Mouse (Mus musculus) megakaryocyte, adult 5-6 weeks (primary cell): ENCODE data around the gene Serinc5. TPM values are rescaled to one million over a fixed set of nuclear protein-coding genes. Genes with fewer than 3 reads are reported as not detected.
"Not testable (repeated sequence)": the region's sequence is repeated elsewhere in the genome, so short reads cannot be mapped to it uniquely, and the experiment has no call there.

Experiments used
- ATAC-seq: 2 replicates; pipeline ENCODE4 v1.8.0; 2016; ENCODE audit warnings: mild to moderate bottlenecking, inconsistent platforms; ENCODE audit not compliant: poor library complexity, severe bottlenecking
- total RNA-seq, 2 experiments: library from RNA; stranded (forward) in 1 of 2; stranded (reverse) in 1 of 2; fragments of 153-499, 151-499 nt in 1 of 2; fragments of 221-1000, 200-1000 nt in 1 of 2; gene quantifications; 2 replicates each; pipeline versions ENCODE4 v1.2.3 to v1.2.4; 2015 to 2017

The Serinc5 gene
- total RNA-seq (2015) (10.8 and 12.0 TPM in 2 replicates), total RNA-seq (2017) (9.7 and 11.8 TPM in 2 replicates)

DNA sequence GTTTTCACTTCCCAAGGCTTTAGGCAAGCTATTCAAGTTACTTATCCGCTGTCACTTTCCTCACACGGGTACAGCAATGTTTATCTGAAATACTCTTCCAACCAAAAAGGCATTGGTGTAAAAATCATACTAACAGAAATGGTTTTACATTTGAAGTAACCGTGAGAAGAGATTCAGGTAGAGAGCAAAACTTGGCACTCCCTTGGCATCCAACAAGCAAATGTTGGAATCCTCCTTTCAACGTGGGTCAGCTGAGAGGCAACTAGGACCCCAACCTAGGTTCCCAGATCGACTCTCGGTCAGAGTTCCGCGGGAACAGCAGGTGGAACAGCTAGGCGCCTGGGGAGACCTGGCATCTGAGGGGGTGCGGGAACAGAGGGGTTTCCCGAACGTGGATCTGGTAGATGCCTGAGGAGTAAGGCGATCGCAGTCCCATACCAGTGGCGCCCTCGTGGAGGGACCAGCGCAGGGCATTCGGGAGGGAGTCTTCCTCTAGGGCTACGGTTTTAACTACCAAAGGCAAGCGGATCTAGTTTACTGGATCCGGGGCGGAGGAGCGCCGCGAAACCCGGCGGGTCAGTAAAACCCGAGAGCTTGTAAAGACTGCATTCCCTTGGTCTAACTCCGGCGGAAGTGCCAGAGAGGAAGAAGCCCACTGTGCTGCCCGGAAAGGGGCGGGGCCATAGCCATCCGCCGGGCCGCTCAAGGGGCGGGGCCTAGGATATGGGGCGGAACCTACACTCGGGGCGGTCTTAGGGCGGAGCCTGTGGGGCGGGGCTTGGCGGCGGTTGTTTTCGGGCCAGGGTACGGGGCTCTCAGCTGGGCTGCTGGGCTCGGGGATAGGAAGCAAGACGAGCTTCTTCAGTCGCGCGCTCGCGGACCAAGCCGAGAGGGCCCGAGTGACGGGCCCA, at the start of gene Serinc5:
Gene Serinc5 (plus strand): TSS at position 781 of the 911 bp plus-strand sequence.
- peak; percentile 87 for ATAC-seq

DNA sequence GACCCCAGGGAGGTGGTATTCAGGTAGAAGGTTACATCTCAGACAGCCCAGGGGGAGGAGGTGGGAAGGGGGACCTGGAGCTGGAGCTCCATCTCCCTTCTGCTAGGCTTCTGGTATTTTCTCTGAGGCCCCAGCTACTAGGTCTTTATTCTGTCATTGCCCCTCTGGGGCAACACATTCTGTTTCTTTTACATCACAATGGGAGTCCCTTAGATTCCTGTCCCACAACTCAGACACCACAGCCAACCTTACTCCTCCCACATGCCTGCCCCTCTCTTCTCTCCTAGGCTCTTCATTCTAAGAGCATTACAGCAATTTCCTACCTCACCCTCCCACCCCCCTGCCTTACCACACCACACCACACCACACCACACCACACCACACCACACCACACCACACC, 34.8 kb upstream of the Serinc5 start, which contains the start of gene Spz1:
Gene Spz1 (minus strand): TSS at position 101 of the 400 bp plus-strand sequence.
- ATAC-seq: 0 out of 2 replicates have a peak, but pooled peaks have one; percentile 4

DNA sequence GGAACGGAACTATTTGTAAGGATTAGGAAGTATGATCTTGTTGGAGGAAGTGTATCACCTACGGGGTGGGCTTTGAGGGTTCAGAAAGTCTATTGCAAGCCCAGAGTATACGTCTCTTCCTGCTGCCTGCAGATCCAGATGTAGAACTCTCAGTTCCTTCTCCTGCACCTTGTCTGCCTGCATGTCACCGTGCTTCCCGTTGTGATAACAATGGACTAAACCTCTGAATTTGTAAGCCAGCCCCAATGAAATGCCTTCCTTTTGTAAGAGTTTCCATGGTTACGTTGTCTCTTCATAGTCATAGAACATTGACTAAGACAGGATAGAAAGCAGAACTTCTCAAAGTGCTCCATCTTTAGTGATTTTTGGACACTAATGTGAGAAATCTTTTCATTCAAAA, 34.2 kb upstream of the Serinc5 start:
- peak; percentile 32; the same call in 1 of the 2 replicates for ATAC-seq

DNA sequence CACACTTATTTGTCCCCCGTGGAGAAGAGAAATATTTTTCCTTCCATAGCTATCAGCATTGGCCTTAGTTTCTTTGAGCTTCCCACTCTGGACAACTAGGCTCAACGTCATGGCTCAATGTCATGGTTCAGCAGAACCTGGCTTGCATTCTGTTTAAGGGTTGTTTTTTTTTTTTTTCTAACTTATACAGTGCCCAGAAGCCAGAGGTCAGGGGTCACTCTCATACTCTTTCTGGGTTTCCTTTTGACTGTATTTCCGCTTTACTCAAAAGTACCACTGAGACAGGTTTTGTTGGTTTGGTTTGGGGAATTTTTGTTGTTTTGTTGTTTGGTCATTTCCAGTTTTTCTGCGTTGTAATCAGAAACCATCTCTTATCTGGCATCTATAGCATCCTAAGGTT, 32.7 kb upstream of the Serinc5 start:
- ATAC-seq: no peak

DNA sequence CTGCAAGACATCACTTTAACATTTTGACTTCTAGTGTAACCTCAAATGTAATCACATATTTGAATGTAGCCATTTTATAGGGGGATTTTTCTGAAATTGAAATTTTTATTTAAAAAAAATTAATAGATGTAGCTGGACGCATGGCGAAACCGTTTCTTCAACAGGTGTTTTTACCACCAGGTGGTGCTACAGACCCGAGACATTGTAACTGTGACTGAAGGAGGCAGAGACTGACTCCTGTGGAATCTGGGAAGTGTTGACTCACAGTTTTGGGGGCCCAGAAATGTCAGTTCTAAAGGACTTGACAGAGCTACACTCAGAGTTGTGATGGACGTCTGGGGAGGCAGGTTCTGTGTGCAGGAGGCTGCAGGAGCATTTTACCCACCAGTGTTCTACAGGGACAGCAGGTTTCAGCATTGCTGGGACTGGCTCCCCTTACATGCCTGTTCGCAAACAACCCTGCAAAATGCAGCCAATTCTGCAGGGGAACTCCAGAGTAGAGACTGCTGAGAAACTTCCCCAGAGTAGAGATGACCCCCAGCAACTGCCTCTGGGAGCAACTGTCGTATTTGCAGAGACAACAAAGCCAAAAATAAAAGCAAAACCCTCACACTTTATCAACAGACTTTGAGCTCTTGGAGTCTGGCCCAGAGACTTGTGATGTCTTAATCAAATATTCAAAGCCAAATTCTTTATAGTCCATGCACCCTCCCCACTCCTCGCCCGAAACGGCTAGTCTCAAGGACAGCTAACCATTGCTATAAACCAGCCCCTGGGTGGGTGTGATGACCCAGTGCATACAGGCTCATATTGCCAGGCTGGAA, 30.5 kb upstream of the Serinc5 start:
- peak; percentile 77 for ATAC-seq

DNA sequence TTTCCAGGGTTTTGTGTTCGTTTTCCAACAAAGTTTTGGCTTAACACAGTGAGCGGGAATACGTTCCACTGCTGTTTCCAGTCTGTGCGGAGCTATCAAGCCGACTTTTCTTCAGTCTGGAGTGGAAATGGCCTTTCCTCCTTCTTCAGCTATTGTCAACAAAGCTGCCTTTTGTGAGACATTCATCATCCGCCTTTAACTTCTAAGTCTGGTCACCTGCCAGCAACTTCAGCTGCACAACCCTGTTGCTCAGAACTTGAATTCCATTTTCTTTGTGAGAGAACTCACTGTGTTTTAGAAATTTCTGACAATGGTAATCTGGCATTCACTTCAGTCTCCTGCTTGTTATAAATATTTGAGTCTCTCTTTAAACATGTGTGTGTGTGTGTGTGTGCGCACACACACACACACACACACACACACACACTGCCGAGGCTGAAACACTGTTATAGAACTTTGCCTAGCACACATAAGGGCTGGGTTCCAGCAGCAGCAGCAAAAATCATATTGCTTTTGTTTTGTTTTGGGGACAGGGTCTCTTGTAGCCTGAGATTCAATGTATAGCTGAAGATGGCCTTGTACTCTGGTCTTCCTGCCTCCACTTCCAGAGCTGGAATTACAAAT, 26.7 kb upstream of the Serinc5 start:
- ATAC-seq: no peak

DNA sequence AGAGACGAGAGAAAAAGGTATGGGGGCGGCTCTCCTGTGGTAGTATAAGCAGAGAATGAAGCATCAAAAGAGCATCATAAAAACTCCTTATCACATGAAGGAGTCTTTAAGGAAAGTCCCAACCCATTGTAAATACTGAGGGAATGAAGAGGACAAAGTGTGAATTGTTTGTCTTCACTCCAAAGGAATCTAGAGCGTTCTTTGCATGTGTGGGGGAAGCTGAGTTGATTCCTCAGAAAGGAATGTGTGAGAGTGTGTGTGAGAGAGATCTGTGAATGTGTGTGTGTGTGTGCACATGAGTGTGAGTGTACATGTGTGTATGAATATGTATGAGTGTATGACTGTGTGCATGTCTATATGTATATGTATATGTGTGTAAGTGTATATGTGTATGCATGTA, 22.2 kb upstream of the Serinc5 start:
- no peak for ATAC-seq

DNA sequence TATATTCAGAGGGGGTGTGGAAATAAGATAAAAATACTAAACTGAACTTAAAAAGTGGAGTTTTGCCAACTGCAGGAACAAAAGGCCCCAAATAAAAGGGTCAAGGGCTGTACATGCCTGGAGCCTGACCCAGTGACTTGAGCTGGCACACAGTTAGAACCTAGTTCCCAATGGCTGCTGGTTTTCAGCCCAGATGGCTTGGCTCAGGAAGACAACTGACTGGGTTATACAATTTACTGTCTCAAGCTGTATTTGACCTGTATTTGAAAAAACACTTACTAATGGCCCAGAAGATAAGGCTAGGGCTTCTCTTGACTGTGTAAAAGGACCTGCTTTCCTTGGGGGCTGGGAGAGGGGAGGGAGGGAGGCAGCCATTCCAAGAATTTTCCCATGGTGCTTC, 21.6 kb upstream of the Serinc5 start:
- no peak for ATAC-seq

DNA sequence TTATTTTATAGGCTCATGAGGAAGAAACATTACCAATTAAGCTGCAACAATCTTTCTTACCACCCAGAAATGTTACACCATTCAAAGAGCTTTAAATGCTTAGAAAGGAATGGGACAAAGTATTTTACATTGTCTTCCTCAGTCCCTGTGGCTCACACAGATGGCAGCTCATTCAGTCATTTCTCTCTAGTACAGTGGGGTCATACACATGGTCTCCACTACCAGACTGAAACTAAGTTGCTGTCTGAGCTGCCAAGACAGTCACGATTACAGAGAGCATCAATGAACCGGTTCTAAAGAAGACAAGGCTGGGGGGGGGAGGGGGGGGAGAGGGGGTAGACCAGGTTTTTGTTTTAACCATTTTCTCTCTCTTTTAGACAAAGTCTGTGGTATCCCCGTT, 19.7 kb upstream of the Serinc5 start:
- ATAC-seq: no peak

DNA sequence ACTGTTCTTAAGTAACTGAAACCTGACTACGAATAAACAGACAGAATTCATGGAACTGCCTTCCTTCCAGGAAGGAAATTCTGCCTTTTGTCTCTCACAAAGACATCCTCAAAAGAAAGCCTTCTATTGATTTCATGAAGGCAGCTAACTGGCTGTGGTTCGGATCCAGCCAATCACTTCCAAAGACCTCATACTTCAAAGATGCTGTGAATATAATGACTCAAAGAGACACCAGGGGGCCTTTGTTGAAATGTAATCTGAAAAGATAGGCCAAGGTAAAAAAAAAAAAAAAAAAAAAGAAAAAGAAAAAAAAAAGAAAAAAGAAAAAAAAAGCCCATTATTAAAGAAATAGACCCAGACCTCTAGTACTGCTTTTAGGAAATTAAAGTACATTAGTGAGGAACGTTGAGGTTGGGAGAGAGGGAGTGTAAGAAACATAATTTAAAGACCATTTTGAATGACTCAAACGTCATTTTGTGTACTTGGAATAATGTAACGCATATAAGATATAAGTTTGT, 18.6 kb upstream of the Serinc5 start:
- no peak for ATAC-seq

DNA sequence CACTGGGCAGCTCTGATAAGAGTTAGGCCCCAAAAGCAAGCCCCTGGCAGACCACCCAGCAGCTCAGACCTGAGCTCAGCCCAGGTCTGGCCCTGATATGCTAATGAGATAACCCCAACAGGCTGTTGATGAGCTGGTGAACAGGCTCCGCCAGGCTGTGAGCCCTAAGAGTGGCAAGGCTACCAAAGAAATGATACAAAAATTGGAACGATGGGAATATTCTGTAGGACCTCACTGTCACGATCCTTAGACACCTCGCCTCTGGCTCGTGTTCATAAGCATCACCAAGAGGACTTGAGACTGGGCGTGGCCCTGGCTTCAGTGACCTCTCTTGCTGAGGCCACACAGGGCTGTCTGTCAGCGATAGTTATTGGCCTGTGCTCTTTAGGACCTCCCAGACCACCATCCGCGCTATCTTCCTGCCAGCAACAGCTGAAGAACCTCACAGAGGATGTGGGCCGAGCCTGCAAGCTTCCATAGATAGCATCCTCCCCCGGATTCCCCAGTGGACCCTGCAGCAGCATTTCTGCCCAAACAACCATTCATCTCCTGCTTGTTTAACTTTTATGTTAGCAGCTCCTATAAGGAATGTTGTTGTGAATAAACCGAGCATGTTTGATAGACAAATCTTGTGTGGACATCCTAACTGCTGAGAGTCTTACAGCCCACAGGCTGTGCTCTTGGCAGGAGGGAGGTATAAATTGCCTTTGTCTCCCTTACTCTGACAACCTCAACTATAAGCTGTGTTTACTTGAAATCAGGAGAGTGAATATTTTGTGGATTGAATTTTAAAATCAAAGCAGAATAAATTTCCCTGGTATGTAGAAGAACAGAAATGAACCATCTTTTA, 17.9 kb upstream of the Serinc5 start:
- peak; percentile 55 for ATAC-seq

DNA sequence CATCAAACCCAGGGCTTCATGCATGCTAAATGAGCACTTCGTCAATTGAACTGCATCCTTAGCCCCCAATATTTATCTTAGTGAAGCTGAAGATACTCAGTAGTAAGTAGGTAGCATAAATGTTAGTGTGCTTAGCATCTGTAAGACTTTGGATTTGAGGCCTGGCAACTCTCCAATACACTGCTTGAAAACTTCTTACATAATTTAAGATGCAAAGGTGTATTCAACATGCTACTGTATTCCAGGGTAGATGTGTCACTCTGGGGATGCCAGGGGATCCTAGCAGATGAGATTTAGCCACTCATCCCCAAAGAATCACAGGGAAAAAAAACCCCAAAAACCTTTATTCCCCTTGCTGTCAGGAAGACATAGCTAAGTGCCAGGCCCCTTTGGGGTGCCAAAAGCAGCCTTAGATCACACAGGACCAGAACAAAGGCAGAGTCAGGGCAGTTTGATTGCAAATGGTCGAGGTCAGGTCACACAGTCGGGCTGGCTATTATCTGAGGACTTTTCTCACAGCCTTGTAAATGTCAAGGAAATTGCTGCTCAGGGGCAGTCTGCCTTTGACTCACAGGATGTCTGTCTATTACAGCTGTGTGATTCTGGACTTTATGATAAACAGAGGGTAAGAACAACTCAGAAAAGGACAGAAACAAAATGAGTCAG, 17.0 kb upstream of the Serinc5 start:
- ATAC-seq: no peak

DNA sequence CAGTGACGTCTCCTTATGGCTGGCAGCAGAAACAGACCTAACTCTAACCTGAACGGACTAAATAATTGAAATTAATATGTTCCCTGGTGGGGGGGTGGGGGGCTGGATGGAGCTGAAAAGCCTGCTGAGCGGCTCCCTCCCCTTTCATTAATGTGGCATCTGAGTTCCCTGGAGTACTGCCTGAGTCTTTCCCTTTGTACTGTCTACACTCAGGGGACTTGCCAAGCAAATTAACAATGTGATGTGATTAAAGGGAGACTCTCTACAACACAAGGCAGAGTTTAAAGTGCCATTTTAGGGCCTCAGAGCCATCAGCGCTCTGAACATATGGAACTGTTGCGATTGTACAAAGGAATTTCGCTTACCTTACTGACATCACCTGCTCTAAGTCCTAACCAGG, 16.4 kb upstream of the Serinc5 start:
- ATAC-seq: no peak

DNA sequence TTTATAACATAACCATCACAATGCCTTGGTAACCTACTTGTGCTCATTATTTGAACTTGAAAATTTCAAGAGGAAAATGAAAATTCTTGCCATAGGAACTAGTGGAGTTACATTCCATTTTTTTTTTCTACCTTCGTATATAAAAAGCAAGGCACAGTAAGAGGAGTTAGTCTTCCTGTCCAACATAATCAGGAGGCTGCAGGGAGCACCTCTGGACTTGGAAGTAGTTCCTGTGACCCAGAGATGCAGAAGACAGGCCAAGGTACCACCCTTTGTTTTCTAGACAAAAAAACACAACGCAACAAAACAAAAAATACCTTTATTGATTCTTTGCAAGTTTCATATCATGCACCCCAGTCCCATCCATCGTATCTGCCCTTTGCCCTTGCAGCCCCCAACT, 16.0 kb upstream of the Serinc5 start:
- ATAC-seq: no peak

DNA sequence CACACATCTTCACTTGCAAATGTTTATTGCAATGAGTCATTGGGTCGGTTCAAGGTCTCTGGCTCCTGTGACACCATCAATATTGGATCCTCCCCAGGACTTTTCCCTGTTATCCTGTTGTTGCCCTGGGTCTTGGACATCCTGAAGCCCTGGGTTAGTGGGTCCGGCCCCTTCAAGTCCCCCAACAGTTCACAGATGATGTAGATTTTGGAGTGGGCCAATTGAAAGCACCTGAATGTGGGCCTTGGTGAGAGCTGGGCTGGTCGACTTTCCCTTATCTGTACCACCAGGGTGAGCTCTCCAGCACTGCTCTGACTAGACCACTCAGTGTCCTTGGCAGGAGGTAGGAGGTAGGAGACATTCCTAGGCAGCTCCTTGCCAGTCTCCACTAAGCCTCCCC, 15.5 kb upstream of the Serinc5 start:
- no peak for ATAC-seq

DNA sequence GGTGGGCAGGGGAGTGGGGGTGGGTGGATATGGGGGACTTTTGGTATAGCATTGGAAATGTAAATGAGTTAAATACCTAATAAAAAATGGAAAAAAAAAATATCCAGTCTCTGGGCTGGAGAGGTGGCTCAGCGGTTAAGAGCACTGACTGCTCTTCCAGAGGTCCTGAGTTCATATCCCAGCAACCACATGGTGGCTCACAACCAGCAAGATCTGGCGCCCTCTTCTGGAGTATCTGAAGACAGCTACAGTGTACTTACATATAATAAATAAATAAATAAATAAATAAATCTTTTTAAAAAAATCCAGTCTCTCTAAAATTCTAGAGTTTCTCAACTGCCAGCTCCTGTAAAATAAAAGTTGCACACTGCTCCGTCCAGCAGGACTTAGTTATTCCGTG, 5.6 kb upstream of the Serinc5 start:
- not testable (repeated sequence) for ATAC-seq

DNA sequence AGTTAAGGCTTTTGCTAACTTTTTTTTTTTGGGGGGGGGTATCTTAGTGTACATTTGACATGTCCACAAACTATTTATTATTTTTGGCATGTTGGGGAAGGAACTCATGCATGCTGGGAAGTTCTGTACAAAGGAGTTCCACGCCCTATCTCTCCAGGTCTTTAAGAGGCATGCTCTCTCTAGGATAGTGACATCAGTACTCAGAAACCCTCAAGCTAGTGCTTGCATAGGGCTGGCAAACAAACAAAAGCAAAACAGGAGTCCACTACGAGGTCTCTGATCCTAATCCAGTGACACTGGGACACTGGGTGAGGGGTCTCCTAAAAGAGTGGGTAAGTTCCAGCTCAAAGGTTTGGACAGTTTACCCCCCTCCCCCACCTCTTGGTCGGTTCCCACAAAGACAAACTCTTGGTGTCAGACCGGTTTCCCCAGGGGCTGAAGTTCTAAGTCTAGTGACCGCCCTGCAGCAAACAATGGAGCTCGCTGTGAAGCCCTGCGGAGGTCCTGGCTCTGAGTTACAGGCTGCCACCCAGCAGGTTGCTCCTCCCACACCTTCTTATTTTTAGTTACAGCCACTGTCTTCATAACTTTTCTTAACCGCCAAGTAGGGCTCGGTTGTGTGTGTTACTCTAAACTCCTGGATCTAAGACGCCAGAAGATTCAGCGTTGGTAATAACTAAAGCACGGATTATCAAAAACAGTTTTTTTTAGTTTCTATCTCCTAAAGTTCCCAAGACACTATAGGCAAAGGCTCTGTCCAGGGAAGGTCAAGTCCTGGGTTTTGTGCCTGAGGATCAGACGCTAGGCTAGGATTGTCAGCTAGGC, 1.2 kb upstream of the Serinc5 start:
- ATAC-seq: peak; percentile 22

DNA sequence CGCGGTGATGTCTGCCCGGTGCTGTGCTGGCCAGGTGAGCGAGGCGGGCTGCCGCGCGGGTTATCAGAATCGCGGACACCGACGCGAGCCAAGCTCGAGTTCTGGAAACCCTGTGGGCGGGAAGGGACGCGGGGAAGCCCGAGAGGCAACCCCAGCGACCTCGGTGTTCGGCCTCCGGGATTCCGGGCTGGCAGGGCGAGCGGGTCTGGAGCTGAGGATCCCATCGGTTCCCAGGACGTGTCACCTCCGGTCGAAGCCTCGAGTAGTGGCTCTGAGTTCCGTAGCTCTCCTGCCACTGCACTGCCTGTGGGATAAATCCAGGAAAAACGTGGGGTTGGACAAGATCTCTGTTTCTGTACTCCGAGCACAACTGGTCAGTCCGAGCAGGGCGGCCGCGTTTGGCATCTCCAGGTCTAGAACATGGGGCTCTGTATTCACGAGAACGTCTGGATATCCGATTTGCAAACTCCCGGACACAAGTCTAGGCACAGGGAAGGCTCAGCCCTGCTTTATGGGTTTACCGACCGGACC, 428 bp downstream of the Serinc5 start:
- ATAC-seq: peak; percentile 17
